Mouse (Mus musculus): ENCODE data around the gene Hpse2. TPM values are rescaled to one million over a fixed set of nuclear protein-coding genes. Genes with fewer than 3 reads are reported as not detected.
A peak's percentile ranks its signal among the peaks of the same experiment; 100 is the strongest.

The Hpse2 gene
- polyA plus RNA-seq, 1 experiment from 2014 or later: 4.3 TPM

- Histone ChIP-seq H3K9ac (ENCODE audit: low read depth, low read length) (no peak overlapping the region), H3K27ac (replicated peaks; ENCODE audit: low read depth, low read length) (no peak overlapping the region), H3K4me3 (ENCODE audit: low read depth, low read length) (no peak overlapping the region), H3K9me3 (ENCODE audit: control insufficient read depth, low read length) (no peaks in the 10 kb centered on the region), H3K27me3 (replicated peaks; ENCODE audit: control insufficient read depth, insufficient read depth, low read length) (no peaks in the 10 kb centered on the region), H3K4me1 (ENCODE audit: control insufficient read depth, insufficient read depth, low read length) (peaks cover 11% of the 10 kb centered on the region; the same call in 1 of the 2 replicates), H3K4me2 (ENCODE audit: low read depth, low read length) (no peak overlapping the region), H3K36me3 (ENCODE audit: control insufficient read depth, insufficient read depth, low read length) (no peaks in the 10 kb centered on the region)
- no peak for ATAC-seq (ENCODE audit: low read depth)
- peak; percentile 66 for DNase-seq (ENCODE audit: low spot score)
- 67% methylated on average over 5 of the region's 5 CpGs for WGBS
Measured at GRCm38 (mm10) chr19:42913703-42914102, 474.5 kb downstream of the Hpse2 start.

GRCm38 (mm10) chr19:42909719-42910118, 478.4 kb downstream of the Hpse2 start:
- DNase-seq (ENCODE audit: low spot score) (peak; percentile 65), ATAC-seq (ENCODE audit: low read depth) (no peak)
- no peaks in the 10 kb centered on the region for H3K27me3 ChIP-seq (replicated peaks; ENCODE audit: control insufficient read depth, insufficient read depth, low read length)
- H3K9me3 ChIP-seq (ENCODE audit: control insufficient read depth, low read length): no peaks in the 10 kb centered on the region
- peak overlapping the region; percentile 17 for H3K27ac ChIP-seq (replicated peaks; ENCODE audit: low read depth, low read length)
- H3K4me2 ChIP-seq (ENCODE audit: low read depth, low read length): no peak overlapping the region
- no peak overlapping the region for H3K9ac ChIP-seq (ENCODE audit: low read depth, low read length)
- WGBS: 51% methylated on average over 4 of the region's 4 CpGs
- H3K36me3 ChIP-seq (ENCODE audit: control insufficient read depth, insufficient read depth, low read length): no peaks in the 10 kb centered on the region
- no peak overlapping the region for H3K4me3 ChIP-seq (ENCODE audit: low read depth, low read length)
- peaks cover 12% of the 10 kb centered on the region; the same call in 1 of the 2 replicates for H3K4me1 ChIP-seq (ENCODE audit: control insufficient read depth, insufficient read depth, low read length)

- H3K4me1 ChIP-seq (ENCODE audit: control insufficient read depth, insufficient read depth, low read length): peaks cover 14% of the 10 kb centered on the region; the same call in 1 of the 2 replicates
- DNase-seq (ENCODE audit: low spot score) (no peak), ATAC-seq (ENCODE audit: low read depth) (no peak)
- H3K9ac ChIP-seq (ENCODE audit: low read depth, low read length): no peak overlapping the region
- no peaks in the 10 kb centered on the region for H3K36me3 ChIP-seq (ENCODE audit: control insufficient read depth, insufficient read depth, low read length)
- no peak overlapping the region for H3K4me2 ChIP-seq (ENCODE audit: low read depth, low read length)
- H3K4me3 ChIP-seq (ENCODE audit: low read depth, low read length): no peak overlapping the region
- no peaks in the 10 kb centered on the region for H3K27me3 ChIP-seq (replicated peaks; ENCODE audit: control insufficient read depth, insufficient read depth, low read length)
- no peak overlapping the region for H3K27ac ChIP-seq (replicated peaks; ENCODE audit: low read depth, low read length)
- no peaks in the 10 kb centered on the region for H3K9me3 ChIP-seq (ENCODE audit: control insufficient read depth, low read length)
- 53% methylated on average over 6 of the region's 6 CpGs for WGBS
Measured at GRCm38 (mm10) chr19:42908553-42908952, 479.6 kb downstream of the Hpse2 start.

GRCm38 (mm10) chr19:42906328-42906727, 481.8 kb downstream of the Hpse2 start:
- no peak for DNase-seq (ENCODE audit: low spot score)
- no peak overlapping the region for H3K4me2 ChIP-seq (ENCODE audit: low read depth, low read length)
- no peaks in the 10 kb centered on the region for H3K27me3 ChIP-seq (replicated peaks; ENCODE audit: control insufficient read depth, insufficient read depth, low read length)
- ATAC-seq (ENCODE audit: low read depth): no peak
- H3K9ac ChIP-seq (ENCODE audit: low read depth, low read length): no peak overlapping the region
- WGBS: 54% methylated on average over 5 of the region's 5 CpGs
- no peak overlapping the region for H3K27ac ChIP-seq (replicated peaks; ENCODE audit: low read depth, low read length)
- no peaks in the 10 kb centered on the region for H3K9me3 ChIP-seq (ENCODE audit: control insufficient read depth, low read length)
- no peak overlapping the region for H3K4me3 ChIP-seq (ENCODE audit: low read depth, low read length)
- H3K4me1 ChIP-seq (ENCODE audit: control insufficient read depth, insufficient read depth, low read length): peaks cover 12% of the 10 kb centered on the region; the same call in 1 of the 2 replicates
- H3K36me3 ChIP-seq (ENCODE audit: control insufficient read depth, insufficient read depth, low read length): no peaks in the 10 kb centered on the region

GRCm38 (mm10) chr19:42904726-42905125, 483.4 kb downstream of the Hpse2 start:
- ATAC-seq (ENCODE audit: low read depth) (no peak; the same call in 1 of the 2 replicates), DNase-seq (ENCODE audit: low spot score) (no peak)
- no peak overlapping the region for H3K4me2 ChIP-seq (ENCODE audit: low read depth, low read length)
- WGBS: 38% methylated on average over 7 of the region's 7 CpGs
- H3K27ac ChIP-seq (replicated peaks; ENCODE audit: low read depth, low read length): no peak overlapping the region
- H3K27me3 ChIP-seq (replicated peaks; ENCODE audit: control insufficient read depth, insufficient read depth, low read length): no peaks in the 10 kb centered on the region
- H3K4me3 ChIP-seq (ENCODE audit: low read depth, low read length): no peak overlapping the region
- no peaks in the 10 kb centered on the region for H3K36me3 ChIP-seq (ENCODE audit: control insufficient read depth, insufficient read depth, low read length)
- no peaks in the 10 kb centered on the region for H3K9me3 ChIP-seq (ENCODE audit: control insufficient read depth, low read length)
- H3K4me1 ChIP-seq (ENCODE audit: control insufficient read depth, insufficient read depth, low read length): 0 out of 2 replicates have a peak, but pooled peaks cover 8% of the 10 kb centered on the region
- H3K9ac ChIP-seq (ENCODE audit: low read depth, low read length): no peak overlapping the region

GRCm38 (mm10) chr19:42904240-42904639, 483.9 kb downstream of the Hpse2 start:
- Histone ChIP-seq H3K4me1 (ENCODE audit: control insufficient read depth, insufficient read depth, low read length) (0 out of 2 replicates have a peak, but pooled peaks cover 8% of the 10 kb centered on the region), H3K27me3 (replicated peaks; ENCODE audit: control insufficient read depth, insufficient read depth, low read length) (no peaks in the 10 kb centered on the region), H3K27ac (replicated peaks; ENCODE audit: low read depth, low read length) (no peak overlapping the region), H3K36me3 (ENCODE audit: control insufficient read depth, insufficient read depth, low read length) (no peaks in the 10 kb centered on the region), H3K4me3 (ENCODE audit: low read depth, low read length) (no peak overlapping the region), H3K4me2 (ENCODE audit: low read depth, low read length) (no peak overlapping the region), H3K9me3 (ENCODE audit: control insufficient read depth, low read length) (no peaks in the 10 kb centered on the region), H3K9ac (ENCODE audit: low read depth, low read length) (no peak overlapping the region)
- DNase-seq (ENCODE audit: low spot score): peak; percentile 59
- WGBS: 59% methylated on average over 4 of the region's 4 CpGs
- ATAC-seq (ENCODE audit: low read depth): peak; percentile 79; the same call in 1 of the 2 replicates

- H3K4me2 ChIP-seq (ENCODE audit: low read depth, low read length): no peak overlapping the region
- no peaks in the 10 kb centered on the region for H3K36me3 ChIP-seq (ENCODE audit: control insufficient read depth, insufficient read depth, low read length)
- no peak overlapping the region for H3K9ac ChIP-seq (ENCODE audit: low read depth, low read length)
- 0 out of 2 replicates have a peak, but pooled peaks cover 8% of the 10 kb centered on the region for H3K4me1 ChIP-seq (ENCODE audit: control insufficient read depth, insufficient read depth, low read length)
- DNase-seq (ENCODE audit: low spot score) (no peak), ATAC-seq (ENCODE audit: low read depth) (peak; percentile 22; the same call in 1 of the 2 replicates)
- no peak overlapping the region for H3K4me3 ChIP-seq (ENCODE audit: low read depth, low read length)
- WGBS: 87% methylated on average over 6 of the region's 6 CpGs
- no peaks in the 10 kb centered on the region for H3K9me3 ChIP-seq (ENCODE audit: control insufficient read depth, low read length)
- no peaks in the 10 kb centered on the region for H3K27me3 ChIP-seq (replicated peaks; ENCODE audit: control insufficient read depth, insufficient read depth, low read length)
- no peak overlapping the region for H3K27ac ChIP-seq (replicated peaks; ENCODE audit: low read depth, low read length)
Measured at GRCm38 (mm10) chr19:42903840-42904239, 484.3 kb downstream of the Hpse2 start.

GRCm38 (mm10) chr19:42902410-42903021, 485.6 kb downstream of the Hpse2 start:
- WGBS: 56% methylated on average over 6 of the region's 6 CpGs
- ATAC-seq (ENCODE audit: low read depth) (no peak), DNase-seq (ENCODE audit: low spot score) (no peak)
- Histone ChIP-seq H3K4me1 (ENCODE audit: control insufficient read depth, insufficient read depth, low read length) (0 out of 2 replicates have a peak, but pooled peaks cover 8% of the 10 kb centered on the region), H3K9ac (ENCODE audit: low read depth, low read length) (no peak overlapping the region), H3K4me3 (ENCODE audit: low read depth, low read length) (no peak overlapping the region), H3K36me3 (ENCODE audit: control insufficient read depth, insufficient read depth, low read length) (no peaks in the 10 kb centered on the region), H3K4me2 (ENCODE audit: low read depth, low read length) (no peak overlapping the region), H3K9me3 (ENCODE audit: control insufficient read depth, low read length) (no peaks in the 10 kb centered on the region), H3K27ac (replicated peaks; ENCODE audit: low read depth, low read length) (no peak overlapping the region), H3K27me3 (replicated peaks; ENCODE audit: control insufficient read depth, insufficient read depth, low read length) (no peaks in the 10 kb centered on the region)

- H3K27ac ChIP-seq (replicated peaks; ENCODE audit: low read depth, low read length): no peak overlapping the region
- 63% methylated on average over 5 of the region's 5 CpGs for WGBS
- H3K4me1 ChIP-seq (ENCODE audit: control insufficient read depth, insufficient read depth, low read length): no peaks in the 10 kb centered on the region
- no peak overlapping the region for H3K9ac ChIP-seq (ENCODE audit: low read depth, low read length)
- no peak overlapping the region for H3K4me2 ChIP-seq (ENCODE audit: low read depth, low read length)
- no peak overlapping the region for H3K4me3 ChIP-seq (ENCODE audit: low read depth, low read length)
- no peaks in the 10 kb centered on the region for H3K27me3 ChIP-seq (replicated peaks; ENCODE audit: control insufficient read depth, insufficient read depth, low read length)
- ATAC-seq (ENCODE audit: low read depth) (no peak), DNase-seq (ENCODE audit: low spot score) (no peak)
- H3K36me3 ChIP-seq (ENCODE audit: control insufficient read depth, insufficient read depth, low read length): no peaks in the 10 kb centered on the region
- H3K9me3 ChIP-seq (ENCODE audit: control insufficient read depth, low read length): no peaks in the 10 kb centered on the region
Measured at GRCm38 (mm10) chr19:42891599-42891998, 496.6 kb downstream of the Hpse2 start.
